ENCODE assay signal across 8 mouse cellular contexts in the genomic region with DNA sequence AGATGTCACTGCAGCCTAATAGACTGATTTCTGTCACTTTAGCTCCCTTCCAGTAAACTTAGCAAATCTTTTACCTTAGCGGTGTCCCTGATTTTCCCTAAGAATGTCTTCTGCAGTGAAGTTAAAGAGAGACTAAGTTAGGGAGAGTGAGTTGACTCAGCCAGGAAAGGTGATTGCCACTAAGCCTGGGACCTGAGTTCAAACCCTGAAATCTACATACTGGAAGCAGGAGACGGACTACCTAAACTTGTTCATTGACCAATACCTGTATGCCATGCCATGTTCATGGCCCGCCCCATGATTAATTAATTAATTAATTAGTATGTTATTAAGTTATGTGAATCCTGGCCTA. TPM values are rescaled to one million over a fixed set of nuclear protein-coding genes. Genes with fewer than 3 reads are reported as not detected.
DNase-seq lines count a peak whose midpoint lies in the region; ATAC-seq lines count a peak whose summit lies in the region.

No protein-coding gene starts in this region.

- peak; percentile 8 to 67 for DNase-seq in heart, adult 18-20 months
- DNase-seq in heart, embryonic 10.5 days (ENCODE audit: low spot score): no peak
- peak; percentile 2 to 5 for DNase-seq in B cell, adult 2 months
- DNase-seq in c-Kit-positive CD71-positive TER-119-negative erythroid progenitor cells, embryonic 14.5 days (ENCODE audit: low read depth): peak; percentile 22
- no peak for DNase-seq in urinary bladder, adult 2 months (ENCODE audit: low spot score)
- DNase-seq in gastrocnemius, postnatal 25 days: no peak

- H3K4me2 ChIP-seq in intestine, embryonic 15.5 days (replicated peaks): no peak overlapping the region
- no peak overlapping the region for H3K4me2 ChIP-seq in neural tube, embryonic 12.5 days (replicated peaks)

- no peaks in the 10 kb centered on the region for H3K4me1 ChIP-seq in heart, embryonic 10.5 days
- H3K4me1 ChIP-seq in intestine, embryonic 15.5 days (replicated peaks): no peaks in the 10 kb centered on the region
- no peaks in the 10 kb centered on the region for H3K4me1 ChIP-seq in neural tube, embryonic 12.5 days

- no peak overlapping the region for H3K27ac ChIP-seq in heart, embryonic 10.5 days
- no peak overlapping the region for H3K27ac ChIP-seq in intestine, embryonic 15.5 days
- H3K27ac ChIP-seq in neural tube, embryonic 12.5 days: no peak overlapping the region

- H3K9me3 ChIP-seq in heart, embryonic 10.5 days: no peaks in the 10 kb centered on the region
- H3K9me3 ChIP-seq in intestine, embryonic 15.5 days: no peaks in the 10 kb centered on the region
- H3K9me3 ChIP-seq in neural tube, embryonic 12.5 days: no peaks in the 10 kb centered on the region

- no peak overlapping the region for H3K9ac ChIP-seq in intestine, embryonic 15.5 days
- H3K9ac ChIP-seq in neural tube, embryonic 12.5 days: no peak overlapping the region

- no peaks in the 10 kb centered on the region for H3K27me3 ChIP-seq in heart, embryonic 10.5 days (ENCODE audit: insufficient read depth, poor library complexity, severe bottlenecking)
- H3K27me3 ChIP-seq in intestine, embryonic 15.5 days (replicated peaks): no peaks in the 10 kb centered on the region; the same call in 1 of the 2 replicates
- H3K27me3 ChIP-seq in neural tube, embryonic 12.5 days (replicated peaks): no peaks in the 10 kb centered on the region

- no peaks in the 10 kb centered on the region for H3K36me3 ChIP-seq in heart, embryonic 10.5 days
- H3K36me3 ChIP-seq in intestine, embryonic 15.5 days: no peaks in the 10 kb centered on the region
- H3K36me3 ChIP-seq in neural tube, embryonic 12.5 days: no peaks in the 10 kb centered on the region

- 59% methylated on average over 3 of the region's 3 CpGs for WGBS in heart, embryonic 10.5 days
- 55% methylated on average over 3 of the region's 3 CpGs for WGBS in intestine, embryonic 15.5 days
- 61% methylated on average over 3 of the region's 3 CpGs for WGBS in neural tube, embryonic 12.5 days

- no peak overlapping the region for H3K4me3 ChIP-seq in heart, embryonic 10.5 days
- no peak overlapping the region for H3K4me3 ChIP-seq in intestine, embryonic 15.5 days (replicated peaks)
- H3K4me3 ChIP-seq in neural tube, embryonic 12.5 days: no peak overlapping the region

- peak; percentile 51 for ATAC-seq in intestine, embryonic 15.5 days
- ATAC-seq in neural tube, embryonic 12.5 days (ENCODE audit: low FRiP score, low read depth): peak; percentile 21; the same call in 1 of the 2 replicates

RNA-seq across cellular contexts. Expression of a gene that starts 26.6 kb away (rescaled TPM):
- total RNA-seq in heart, adult 18-20 months (2021): 10 to 100 TPM; 14.0 to 17.4 TPM
- 19.6 and 21.8 TPM in 2 replicates for polyA plus RNA-seq in heart, embryonic 10.5 days (2016; fragmentation: Nextera tagmentation; extraction: Ambion mirVana)
- polyA plus RNA-seq in intestine, embryonic 15.5 days (2015; fragmentation: Nextera tagmentation; extraction: Ambion mirVana): 15.9 and 17.6 TPM in 2 replicates
- polyA plus RNA-seq in neural tube, embryonic 12.5 days (2016; fragmentation: Nextera tagmentation; extraction: Ambion mirVana): 30.5 and 31.5 TPM in 2 replicates
- 12.2 and 16.1 TPM in 2 replicates for polyA plus RNA-seq in urinary bladder, adult 2 months (2012; rRNA removed)
- total RNA-seq in gastrocnemius, postnatal 25 days (2021): 1 to 10 TPM; 8.7 to 8.8 TPM

RNA-seq across cellular contexts. Expression of a gene that starts 26.6 kb away (rescaled TPM):
- 10 to 100 TPM; 10.2 to 11.4 TPM for total RNA-seq in heart, adult 18-20 months (2021)
- 20.0 and 27.6 TPM in 2 replicates for polyA plus RNA-seq in heart, embryonic 10.5 days (2016; fragmentation: Nextera tagmentation; extraction: Ambion mirVana)
- polyA plus RNA-seq in intestine, embryonic 15.5 days (2015; fragmentation: Nextera tagmentation; extraction: Ambion mirVana): 35.6 and 38.3 TPM in 2 replicates
- 15.8 and 20.7 TPM in 2 replicates for polyA plus RNA-seq in neural tube, embryonic 12.5 days (2016; fragmentation: Nextera tagmentation; extraction: Ambion mirVana)
- 23.9 and 28.3 TPM in 2 replicates for polyA plus RNA-seq in urinary bladder, adult 2 months (2012; rRNA removed)
- 1 to 10 TPM; 7.4 to 8.9 TPM for total RNA-seq in gastrocnemius, postnatal 25 days (2021)

Comparison
In these comparisons a context has a peak if more than half of its experiments do, and no peak if none do; other contexts are left out.
1. DNase-seq: peak in heart, adult 18-20 months (2 of 2), B cell, adult 2 months (2 of 2) and c-Kit-positive CD71-positive TER-119-negative erythroid progenitor cells, embryonic 14.5 days (single experiment); none in heart, embryonic 10.5 days (single experiment), urinary bladder, adult 2 months (single experiment) and gastrocnemius, postnatal 25 days (single experiment).